Mouse (Mus musculus) stomach, postnatal 0 days (tissue): ENCODE results near the gene Tnni1.

Source experiments
- CTCF ChIP-seq: IDR thresholded peaks from 2 replicates; pipeline ENCODE4 v1.5.1; 2016; ENCODE audit warnings: antibody characterized with exemption, low read depth, mild to moderate bottlenecking, moderate library complexity
- EP300 ChIP-seq: optimal IDR thresholded peaks from 2 replicates; pipeline ENCODE3; 2016; ENCODE audit warnings: antibody characterized with exemption

DNA sequence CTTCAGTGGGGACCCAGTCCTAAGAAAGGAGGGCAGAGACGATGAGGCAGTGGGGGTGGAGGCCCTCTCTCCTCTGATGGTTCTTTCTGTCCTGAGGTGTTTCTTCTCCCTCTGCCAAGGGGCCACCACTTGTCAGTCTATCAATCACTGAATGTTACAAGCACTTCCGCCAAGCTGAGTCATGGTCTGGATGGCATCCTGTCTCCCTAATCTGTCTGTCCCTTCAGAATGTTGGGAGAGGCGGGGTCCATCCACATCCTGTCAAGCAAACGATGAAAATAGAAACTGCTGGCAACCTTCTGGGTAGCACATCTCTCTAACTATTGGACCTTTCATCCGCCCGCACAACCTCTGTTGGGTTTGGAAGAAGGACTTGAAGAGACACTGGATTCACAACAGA is 65.2 kb downstream of the Tnni1 start:
- TF ChIP-seq CTCF (no peak), EP300 (no peak)
